Comparison of ENCODE assay signal across 27 mouse cellular contexts in genomic region chr9:117729366-117729765, GRCm38 (mm10).
"Had no signal": no experiment of that assay in that cellular context is flagged by ENCODE, and none has a peak within 500 bp of the region (broad histone marks: within the 10 kb centered on the region; RNA-seq: fewer than 3 reads in every experiment).

No protein-coding gene starts in this region.

- H3K36me3 ChIP-seq: heart, embryonic 13.5 days; heart, embryonic 15.5 days; hindbrain, embryonic 10.5 days; intestine, embryonic 15.5 days; limb, embryonic 10.5 days; limb, embryonic 12.5 days; liver, embryonic 13.5 days; liver, embryonic 15.5 days had no signal

- ATAC-seq: inflammation-experienced regulatory T-cells, adult 6 months; intestine, embryonic 15.5 days; intestine, postnatal 0 days; liver, postnatal 0 days had no signal

- H3K4me2 ChIP-seq: heart, embryonic 11.5 days; heart, embryonic 13.5 days; heart, embryonic 15.5 days; hindbrain, embryonic 14.5 days; intestine, embryonic 15.5 days; limb, embryonic 12.5 days; liver, embryonic 11.5 days; liver, embryonic 13.5 days; liver, embryonic 15.5 days had no signal

- H3K9me3 ChIP-seq: heart, embryonic 13.5 days; heart, embryonic 15.5 days; intestine, embryonic 15.5 days; liver, embryonic 15.5 days had no signal

- H3K27me3 ChIP-seq: heart, embryonic 13.5 days; heart, embryonic 15.5 days; intestine, embryonic 15.5 days; limb, embryonic 12.5 days; liver, embryonic 13.5 days; liver, embryonic 15.5 days had no signal

- H3K4me3 ChIP-seq: gastrocnemius, adult 2 months; heart, adult 2 months; heart, embryonic 13.5 days; heart, embryonic 15.5 days; hindbrain, embryonic 10.5 days; intestine, embryonic 15.5 days; layer of hippocampus, adult 2 months; left cerebral cortex, adult 2 months; limb, embryonic 10.5 days; limb, embryonic 12.5 days; liver, embryonic 13.5 days; liver, embryonic 15.5 days had no signal

- DNase-seq: gastrocnemius, adult 2 months; gastrocnemius, postnatal 10 days; gastrocnemius, postnatal 25 days; heart, adult 2 months; heart, postnatal 4 days; kidney, adult 18-20 months; kidney, adult 8-10 months; kidney, postnatal 10 days; kidney, postnatal 25 days; kidney, postnatal 4 days; liver; liver, embryonic 13.5 days; liver, postnatal 0 days had no signal

- H3K9ac ChIP-seq: heart, embryonic 13.5 days; heart, embryonic 15.5 days; hindbrain, embryonic 14.5 days; intestine, embryonic 15.5 days; limb, embryonic 12.5 days; liver, embryonic 13.5 days; liver, embryonic 15.5 days; liver, postnatal 0 days had no signal

- H3K27ac ChIP-seq: gastrocnemius, adult 2 months; heart, adult 2 months; heart, embryonic 13.5 days; heart, embryonic 15.5 days; hindbrain, embryonic 10.5 days; hindbrain, embryonic 14.5 days; intestine, embryonic 15.5 days; layer of hippocampus, adult 2 months; left cerebral cortex, adult 2 months; limb, embryonic 10.5 days; limb, embryonic 12.5 days; liver, embryonic 13.5 days; liver, embryonic 15.5 days had no signal

- H3K4me1 ChIP-seq: heart, embryonic 13.5 days; heart, embryonic 15.5 days; hindbrain, embryonic 10.5 days; intestine, embryonic 15.5 days; limb, embryonic 10.5 days; limb, embryonic 12.5 days; liver, embryonic 13.5 days; liver, embryonic 15.5 days had no signal
